Mouse (Mus musculus): ENCODE results near the gene Uba52.

DNA sequence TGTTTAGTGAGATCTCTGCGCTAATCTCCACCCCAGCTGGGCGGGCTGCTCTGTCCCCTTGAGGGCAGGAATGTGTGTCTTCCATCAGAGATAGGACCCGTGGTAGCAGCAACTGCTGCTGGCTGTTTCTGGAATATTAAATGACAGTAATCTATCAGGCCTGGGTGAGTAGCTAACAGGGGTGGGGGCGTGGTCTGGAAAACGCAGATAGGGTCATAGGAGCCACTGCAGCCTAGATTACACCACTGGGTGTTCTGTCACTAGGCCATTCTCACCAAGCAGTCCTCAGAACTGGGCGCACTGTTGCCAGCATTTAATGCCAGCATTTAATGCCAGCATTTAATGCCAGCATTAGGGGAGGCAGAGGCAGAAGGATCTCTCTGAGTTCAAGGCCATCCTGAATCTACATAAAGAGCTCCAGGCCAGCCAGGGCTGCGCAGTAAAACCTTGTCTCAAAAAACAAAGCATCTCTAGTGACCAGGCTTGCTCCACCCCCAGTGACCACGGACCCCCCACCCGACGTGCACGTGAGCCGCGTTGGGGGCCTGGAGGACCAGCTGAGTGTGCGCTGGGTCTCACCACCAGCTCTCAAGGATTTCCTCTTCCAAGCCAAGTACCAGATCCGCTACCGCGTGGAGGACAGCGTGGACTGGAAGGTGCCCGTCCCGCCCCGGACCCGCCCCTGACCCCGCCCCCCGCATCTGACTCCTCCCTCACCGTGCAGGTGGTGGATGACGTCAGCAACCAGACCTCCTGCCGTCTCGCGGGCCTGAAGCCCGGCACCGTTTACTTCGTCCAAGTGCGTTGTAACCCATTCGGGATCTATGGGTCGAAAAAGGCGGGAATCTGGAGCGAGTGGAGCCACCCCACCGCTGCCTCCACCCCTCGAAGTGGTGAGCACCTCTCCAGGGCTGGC is 10.0 kb downstream of the Uba52 start:
- no peak for TF ChIP-seq CTCF (IDR thresholded peaks at IDR 0.05)
- no peak for TF ChIP-seq EP300 (IDR thresholded peaks at IDR 0.05)
